Mouse (Mus musculus) thymus, adult 2 months (tissue): ENCODE data around the gene Gm10570.

Experiments used
- CTCF ChIP-seq: fragments of 200-500 bp; IDR thresholded peaks from 2 replicates; pipeline ENCODE4 v1.5.1; 2012; ENCODE audit warnings: mild to moderate bottlenecking, control low read depth, low read length, moderate library complexity, borderline replicate concordance; ENCODE audit not compliant: control insufficient read depth, poor library complexity, insufficient read depth; ENCODE audit errors: extremely low read depth
- POLR2A ChIP-seq: fragments of 200-500 bp; IDR thresholded peaks from 2 replicates; pipeline ENCODE4 v1.6.1; 2012; ENCODE audit warnings: mild to moderate bottlenecking, low read length, control low read depth, moderate library complexity; ENCODE audit not compliant: control insufficient read depth, poor library complexity, insufficient read depth; ENCODE audit errors: extremely low read depth

DNA sequence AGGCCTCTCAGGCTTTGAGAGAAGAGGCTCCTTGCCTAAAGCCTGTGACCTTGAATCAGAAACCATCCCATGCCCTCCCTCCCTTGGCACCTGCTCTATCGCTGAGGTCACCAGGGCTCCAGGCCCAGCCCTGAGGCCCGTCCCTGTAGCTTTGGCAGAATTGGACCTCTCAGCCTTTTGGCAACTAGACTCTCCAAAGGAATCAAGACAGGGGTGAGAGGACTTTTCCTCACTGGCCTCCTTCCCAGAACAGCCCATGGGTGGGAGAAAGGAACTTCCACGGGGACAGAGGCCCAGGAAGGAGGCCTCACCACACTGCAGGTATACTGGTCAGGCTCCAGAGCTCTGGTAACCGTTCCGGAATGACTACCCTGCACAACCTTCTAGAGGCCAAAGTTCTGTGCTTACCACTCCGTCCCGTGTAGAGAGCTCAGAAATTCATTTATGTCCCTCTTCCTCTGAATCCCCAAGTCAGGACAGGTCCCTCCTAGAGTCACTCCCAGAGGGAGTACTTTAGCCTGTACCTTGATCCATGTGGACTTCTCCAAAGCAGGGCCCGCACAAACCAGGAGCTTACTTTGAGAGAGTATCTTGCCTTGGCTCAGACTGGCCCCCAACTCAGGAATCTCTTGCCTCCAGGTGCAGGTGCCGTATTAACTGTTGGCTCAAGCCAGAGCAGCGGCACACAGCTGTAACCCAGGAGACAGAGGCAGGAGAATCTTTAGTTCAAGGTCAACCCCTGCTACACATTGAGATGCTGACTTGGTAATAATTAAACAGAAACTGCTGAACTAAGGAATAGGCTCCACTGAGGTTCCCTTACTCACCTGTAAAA is 1.5 kb downstream of the Gm10570 start:
- TF ChIP-seq POLR2A: no peak
- TF ChIP-seq CTCF: no peak
